ENCODE assay signal across 17 mouse cellular contexts in the genomic region with DNA sequence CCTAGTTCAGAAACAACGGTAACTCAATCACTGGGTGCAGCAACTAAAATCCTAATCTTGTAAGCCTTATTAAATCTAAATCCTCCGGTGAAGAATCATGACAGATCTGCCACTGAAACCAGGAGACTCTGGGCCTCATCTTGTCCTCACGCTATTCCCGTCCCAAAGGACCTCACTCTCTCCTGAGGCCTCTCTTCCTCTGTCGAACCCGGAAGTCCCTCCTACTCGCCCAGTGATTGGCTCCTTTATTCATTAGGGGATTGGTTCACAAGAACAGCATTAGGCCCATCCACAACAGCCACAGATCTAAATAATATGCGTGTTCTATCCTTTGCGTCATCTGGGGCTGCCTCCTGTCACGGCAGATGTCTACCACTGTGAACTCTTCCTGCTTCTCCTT. TPM values are rescaled to one million over a fixed set of nuclear protein-coding genes. Genes with fewer than 3 reads are reported as not detected.
"Had no signal": no experiment of that assay in that cellular context is flagged by ENCODE, and none has a peak within 500 bp of the region (broad histone marks: within the 10 kb centered on the region; RNA-seq: fewer than 3 reads in every experiment).

No protein-coding gene starts in this region.

- H3K9ac ChIP-seq: liver, embryonic 13.5 days; midbrain, embryonic 12.5 days; midbrain, embryonic 15.5 days; neural tube, embryonic 13.5 days had no signal

- H3K4me2 ChIP-seq: liver, embryonic 13.5 days; midbrain, embryonic 12.5 days; midbrain, embryonic 15.5 days; neural tube, embryonic 13.5 days had no signal

- H3K27me3 ChIP-seq: liver, embryonic 13.5 days; midbrain, embryonic 12.5 days; midbrain, embryonic 15.5 days; neural tube, embryonic 13.5 days had no signal

- H3K4me1 ChIP-seq: liver, embryonic 13.5 days; midbrain, embryonic 12.5 days had no signal

- ATAC-seq: inflammation-experienced regulatory T-cells, adult 6 months; intestine, embryonic 16.5 days; midbrain, embryonic 15.5 days had no signal

- H3K9me3 ChIP-seq: liver, embryonic 13.5 days; midbrain, embryonic 12.5 days; midbrain, embryonic 15.5 days; neural tube, embryonic 13.5 days had no signal

- DNase-seq: kidney, adult 2 months; kidney, postnatal 10 days; kidney, postnatal 36 days; liver, embryonic 13.5 days; lung, adult 2 months; lung, postnatal 14 days; lung, postnatal 4 days; thymus, adult 2 months; thymus, postnatal 25 days had no signal

- H3K27ac ChIP-seq: liver, embryonic 13.5 days; midbrain, embryonic 12.5 days; midbrain, embryonic 15.5 days; neural tube, embryonic 13.5 days; stomach, postnatal 0 days had no signal

- H3K36me3 ChIP-seq: liver, embryonic 13.5 days; midbrain, embryonic 12.5 days; midbrain, embryonic 15.5 days; neural tube, embryonic 13.5 days had no signal

- H3K4me3 ChIP-seq: liver, embryonic 13.5 days; midbrain, embryonic 12.5 days; midbrain, embryonic 15.5 days; myocyte; neural tube, embryonic 13.5 days had no signal

RNA-seq across cellular contexts. Expression of gene Fsip1, which starts 14.8 kb away (rescaled TPM):
- total RNA-seq: monocyte, adult 5-6 weeks had no signal
- polyA plus RNA-seq: inflammation-experienced regulatory T-cells, adult 6 months; thymus, adult 2 months had no signal
